Mouse (Mus musculus): Measurements from ENCODE around the gene Tmem87b.

Tmem87b gene

DNA sequence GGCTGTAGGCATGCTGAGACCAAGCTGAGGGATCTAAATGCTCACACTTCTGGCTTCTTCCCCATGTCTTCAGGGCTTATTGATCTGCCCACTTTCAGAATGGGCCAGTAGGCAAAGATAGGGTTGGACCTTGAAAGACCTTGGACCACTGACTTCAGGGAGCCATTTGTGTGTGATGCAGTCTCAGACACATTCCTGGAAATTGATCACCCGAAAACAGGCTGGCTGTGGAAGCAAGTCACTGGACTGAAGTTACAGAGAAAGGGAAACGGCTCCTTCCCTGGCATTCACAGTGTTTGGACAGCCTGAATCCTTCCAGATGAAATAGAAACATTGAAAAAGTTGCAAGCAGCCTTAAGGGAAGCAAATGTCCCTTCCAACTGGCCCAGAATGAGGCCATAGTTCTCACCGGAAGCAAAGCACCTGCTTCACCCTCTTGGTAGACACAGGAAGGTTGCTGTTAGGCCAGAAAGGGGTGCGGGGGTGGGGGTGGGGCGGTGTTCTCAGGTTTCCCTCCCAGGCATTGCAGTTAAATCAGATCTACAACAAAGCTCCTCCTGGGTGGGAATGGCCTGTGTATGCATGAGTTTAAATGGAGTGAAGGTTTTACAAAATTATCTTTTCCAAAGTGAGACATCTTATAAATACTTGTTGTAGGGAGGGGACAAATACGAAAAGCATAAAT lies 70.1 kb downstream of the Tmem87b start:
- no peak for DNase-seq (ENCODE audit: inconsistent age in 2 of 2, low spot score in 1 of 2)

GRCm38 (mm10) chr2:128890661-128891335 lies 72.9 kb downstream of the Tmem87b start:
- DNase-seq (ENCODE audit: inconsistent age in 2 of 2, low spot score in 1 of 2), result no peak

DNA sequence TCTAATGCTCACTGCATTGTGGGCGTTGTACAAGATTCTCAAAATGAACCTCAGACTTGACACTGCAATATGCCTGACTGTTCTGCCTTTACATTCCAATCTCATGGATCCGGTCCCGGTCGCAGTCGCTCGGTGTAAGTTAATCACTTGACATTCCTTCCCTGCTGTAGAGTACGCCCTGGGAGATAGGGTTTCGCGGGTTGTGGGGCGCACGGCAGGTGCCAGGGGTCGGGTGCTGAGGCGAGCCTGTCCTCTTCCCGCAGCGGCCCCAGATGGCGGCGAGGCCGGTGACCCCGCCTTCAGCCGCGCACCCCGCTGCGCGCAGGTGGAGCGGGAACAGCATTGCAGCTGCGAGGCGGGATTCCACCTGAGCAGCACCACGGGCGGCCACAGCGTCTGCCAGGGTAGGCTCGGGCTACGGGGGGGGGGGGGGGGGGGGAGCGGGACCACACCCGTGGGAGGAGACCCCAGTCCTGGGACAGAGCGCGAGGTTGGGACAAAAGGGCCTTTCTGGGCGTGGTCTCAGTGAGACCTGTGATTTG lies 74.3 kb downstream of the Tmem87b start:
- DNase-seq (ENCODE audit: inconsistent age in 2 of 2, low spot score in 1 of 2), result no peak

DNA sequence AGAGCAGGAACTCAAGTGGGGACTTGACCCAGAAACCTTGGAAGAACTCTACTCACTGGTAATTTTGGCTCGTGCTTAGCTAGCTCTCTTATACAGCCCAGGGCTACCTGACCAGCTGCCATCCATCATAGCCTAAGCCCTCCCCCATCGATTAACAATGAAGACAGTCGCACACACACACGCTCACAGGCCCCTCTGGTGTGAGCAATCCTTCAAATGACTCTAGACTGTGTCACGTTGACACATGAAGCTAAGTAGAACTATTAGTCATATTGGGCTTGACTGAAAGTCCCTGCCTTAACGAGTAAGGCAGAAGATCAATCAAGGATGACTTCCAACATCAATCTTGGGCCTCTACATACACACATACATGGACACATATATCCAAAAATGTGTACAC lies 84.9 kb downstream of the Tmem87b start:
- peak in 1 of 2 experiments; percentile 22 for DNase-seq (ENCODE audit: inconsistent age in 2 of 2, low spot score in 1 of 2)

DNA sequence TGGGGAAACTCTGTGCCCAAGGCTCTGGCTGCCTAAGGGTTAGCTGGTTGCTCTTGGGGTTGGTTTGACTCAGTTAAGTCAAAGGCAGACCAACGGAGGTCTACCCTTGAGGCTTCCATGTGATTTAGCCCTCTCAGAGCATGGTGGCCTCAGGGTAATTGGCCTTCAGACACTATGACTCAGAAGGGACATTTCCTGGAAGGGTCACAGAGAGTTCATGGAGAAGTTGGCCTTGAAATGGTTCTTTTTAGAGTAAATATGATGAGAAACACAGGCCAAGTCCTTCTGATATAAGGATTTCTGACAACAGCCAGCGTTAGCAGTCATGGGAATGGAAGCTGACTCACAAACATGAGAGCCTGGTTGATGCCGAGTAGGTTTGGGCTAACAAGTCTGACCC lies 85.7 kb downstream of the Tmem87b start:
- DNase-seq (ENCODE audit: inconsistent age in 2 of 2, low spot score in 1 of 2), result peak; percentile 42 to 79
